Mouse (Mus musculus): ENCODE data around the gene Smpd1. TPM values are rescaled to one million over a fixed set of nuclear protein-coding genes. Genes with fewer than 3 reads are reported as not detected.

Smpd1 gene
- polyA plus RNA-seq, 1 experiment from 2014 or later: 34.2 TPM

DNA sequence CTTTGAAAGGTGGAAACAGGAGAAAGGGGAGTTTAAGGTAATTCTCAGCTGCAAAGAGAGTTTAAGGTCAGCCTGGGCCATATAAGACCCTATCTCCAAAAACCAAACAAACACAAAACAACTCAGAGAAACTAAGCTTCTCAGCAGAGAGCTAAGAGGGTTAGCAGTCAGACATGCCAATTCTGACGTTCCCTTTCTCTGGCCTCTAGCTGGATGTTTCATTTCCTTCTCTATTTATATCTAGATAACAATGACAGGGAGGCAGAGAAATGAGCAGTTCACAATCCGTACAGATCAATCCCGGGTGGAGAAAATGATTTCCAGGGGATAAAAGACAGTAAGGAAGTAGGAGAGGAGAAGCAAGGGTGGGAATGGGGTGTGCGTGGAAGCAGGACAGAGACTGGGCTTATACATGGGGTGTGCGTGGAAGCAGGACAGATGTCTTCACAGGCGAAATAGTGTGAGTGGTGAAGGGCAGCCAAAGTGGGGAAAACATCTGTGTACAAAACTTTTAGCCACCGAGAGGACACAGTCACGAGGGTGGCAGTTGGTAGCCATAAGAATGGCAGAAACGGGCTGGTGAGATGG, 34.3 kb downstream of the Smpd1 start:
- DNase-seq (ENCODE audit: low spot score): no peak
- no peaks in the 10 kb centered on the region for H3K27me3 ChIP-seq (ENCODE audit: low read depth, poor library complexity, severe bottlenecking)
- H3K4me3 ChIP-seq: no peak overlapping the region
- H3K27ac ChIP-seq (replicated peaks): no peak overlapping the region
- H3K4me1 ChIP-seq: no peaks in the 10 kb centered on the region
- 85% methylated on average over 9 of the region's 9 CpGs for WGBS
- H3K36me3 ChIP-seq: no peaks in the 10 kb centered on the region
- H3K9me3 ChIP-seq (replicated peaks): no peaks in the 10 kb centered on the region

- WGBS: 18% methylated on average over 7 of the region's 7 CpGs
Observed at GRCm38 (mm10) chr7:105590097-105590496, 35.9 kb downstream of the Smpd1 start.

DNA sequence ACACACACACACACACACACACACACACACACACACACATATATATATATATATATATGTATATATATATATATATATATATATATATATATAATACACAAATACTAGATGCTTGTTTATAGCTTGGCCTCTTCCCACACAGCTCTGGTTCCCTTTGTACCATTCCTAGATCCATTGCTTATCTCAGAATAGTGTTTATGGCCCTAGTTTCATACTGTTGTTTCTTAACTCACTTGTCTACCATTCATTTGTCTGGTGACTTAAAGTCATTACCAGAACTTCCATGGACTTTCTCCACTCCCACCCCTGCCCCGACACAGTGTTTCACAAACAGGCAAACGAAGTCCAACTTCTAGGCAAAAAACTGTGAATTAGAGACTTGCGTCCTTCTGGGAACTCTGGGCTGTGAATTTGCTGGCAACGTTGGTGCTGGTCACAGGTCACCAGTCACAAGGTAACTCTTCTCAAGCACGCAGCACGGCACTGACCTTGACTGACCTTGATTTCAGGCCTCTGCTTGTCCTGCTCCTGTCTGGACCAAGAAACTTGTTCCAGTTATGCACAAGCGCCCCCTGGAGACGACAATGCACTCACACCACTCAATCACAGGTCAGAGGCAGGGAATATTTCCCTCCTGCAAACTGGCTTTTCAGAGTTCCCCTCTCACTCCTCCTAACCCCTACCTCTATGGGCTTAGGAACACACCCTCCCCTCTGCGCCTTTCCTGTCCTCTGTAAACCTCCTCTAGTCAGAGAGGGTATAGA, 48.9 kb downstream of the Smpd1 start:
- H3K4me3 ChIP-seq: no peak overlapping the region
- H3K9me3 ChIP-seq (replicated peaks): no peaks in the 10 kb centered on the region
- peak; percentile 68 for DNase-seq (ENCODE audit: low spot score)
- WGBS: 39% methylated on average over 9 of the region's 9 CpGs
- no peak overlapping the region for H3K27ac ChIP-seq (replicated peaks)
- no peaks in the 10 kb centered on the region for H3K36me3 ChIP-seq
- 0 out of 2 replicates have a peak, but pooled peaks cover 4% of the 10 kb centered on the region for H3K4me1 ChIP-seq
- no peaks in the 10 kb centered on the region for H3K27me3 ChIP-seq (ENCODE audit: low read depth, poor library complexity, severe bottlenecking)

More at GRCm38 (mm10) chr7:105590097-105590496, 35.9 kb downstream of the Smpd1 start:
- H3K9me3 ChIP-seq (replicated peaks): no peaks in the 10 kb centered on the region
- H3K4me3 ChIP-seq: no peak overlapping the region
- DNase-seq (ENCODE audit: low spot score): no peak
- H3K4me1 ChIP-seq: no peaks in the 10 kb centered on the region
- no peak overlapping the region for H3K27ac ChIP-seq (replicated peaks)
- no peaks in the 10 kb centered on the region for H3K36me3 ChIP-seq
- H3K27me3 ChIP-seq (ENCODE audit: low read depth, poor library complexity, severe bottlenecking): no peaks in the 10 kb centered on the region

Other genes starting within 250 kb of the Smpd1 start
- gene Olfr689, start 243.2 kb upstream of the Smpd1 start, polyA plus RNA-seq (2016; fragmentation: Nextera tagmentation; extraction: Ambion mirVana): 0.02 TPM in 1 of 2 replicates, not detected in the other
- gene Olfr690, start 220.3 kb upstream of the Smpd1 start, polyA plus RNA-seq (2016; fragmentation: Nextera tagmentation; extraction: Ambion mirVana): not detected in 2 replicates
- gene Olfr691, start 212.1 kb upstream of the Smpd1 start, polyA plus RNA-seq (2016; fragmentation: Nextera tagmentation; extraction: Ambion mirVana): not detected in 2 replicates
- not detected in 2 replicates for gene Olfr692, start 186.1 kb upstream of the Smpd1 start, polyA plus RNA-seq (2016; fragmentation: Nextera tagmentation; extraction: Ambion mirVana)
- gene Gm5901, start 179.3 kb upstream of the Smpd1 start, polyA plus RNA-seq (2016; fragmentation: Nextera tagmentation; extraction: Ambion mirVana): not detected in 2 replicates
- 38.6 and 39.3 TPM in 2 replicates for gene Fam160a2, start 154.3 kb upstream of the Smpd1 start, polyA plus RNA-seq (2016; fragmentation: Nextera tagmentation; extraction: Ambion mirVana)
- 0.12 TPM in 1 of 2 replicates, not detected in the other for gene Cnga4, start 149.8 kb upstream of the Smpd1 start, polyA plus RNA-seq (2016; fragmentation: Nextera tagmentation; extraction: Ambion mirVana)
- gene Cckbr, start 128.6 kb upstream of the Smpd1 start, polyA plus RNA-seq (2016; fragmentation: Nextera tagmentation; extraction: Ambion mirVana): 0.20 and 0.27 TPM in 2 replicates
- gene Cavin3, start 72.1 kb upstream of the Smpd1 start, polyA plus RNA-seq (2016; fragmentation: Nextera tagmentation; extraction: Ambion mirVana): 19.8 and 20.5 TPM in 2 replicates
- 112 and 134 TPM in 2 replicates for gene Apbb1, start 27.3 kb downstream of the Smpd1 start, polyA plus RNA-seq (2016; fragmentation: Nextera tagmentation; extraction: Ambion mirVana)
- gene Hpx, start 45.8 kb downstream of the Smpd1 start, polyA plus RNA-seq (2016; fragmentation: Nextera tagmentation; extraction: Ambion mirVana): 0.07 and 0.17 TPM in 2 replicates
- 30.3 and 36.0 TPM in 2 replicates for gene Trim3, start 79.2 kb downstream of the Smpd1 start, polyA plus RNA-seq (2016; fragmentation: Nextera tagmentation; extraction: Ambion mirVana)
- gene Timm10b, start 85.7 kb downstream of the Smpd1 start, polyA plus RNA-seq (2016; fragmentation: Nextera tagmentation; extraction: Ambion mirVana): 164 TPM in 2 replicates
- gene Arfip2, start 86.1 kb downstream of the Smpd1 start, polyA plus RNA-seq (2016; fragmentation: Nextera tagmentation; extraction: Ambion mirVana): 57.5 and 67.3 TPM in 2 replicates
- 8.1 and 12.0 TPM in 2 replicates for gene Gm45799, start 86.2 kb downstream of the Smpd1 start, polyA plus RNA-seq (2016; fragmentation: Nextera tagmentation; extraction: Ambion mirVana)
- gene Dnhd1, start 96.5 kb downstream of the Smpd1 start, polyA plus RNA-seq (2016; fragmentation: Nextera tagmentation; extraction: Ambion mirVana): 0.40 and 0.41 TPM in 2 replicates
- 236 and 240 TPM in 2 replicates for gene Ilk, start 182.2 kb downstream of the Smpd1 start, polyA plus RNA-seq (2016; fragmentation: Nextera tagmentation; extraction: Ambion mirVana)
- 35.4 and 44.0 TPM in 2 replicates for gene Rrp8, start 183.0 kb downstream of the Smpd1 start, polyA plus RNA-seq (2016; fragmentation: Nextera tagmentation; extraction: Ambion mirVana)
- gene Taf10, start 190.0 kb downstream of the Smpd1 start, polyA plus RNA-seq (2016; fragmentation: Nextera tagmentation; extraction: Ambion mirVana): 160 and 188 TPM in 2 replicates
- 66.1 and 66.9 TPM in 2 replicates for gene Tpp1, start 197.9 kb downstream of the Smpd1 start, polyA plus RNA-seq (2016; fragmentation: Nextera tagmentation; extraction: Ambion mirVana)
- 6.7 and 10.1 TPM in 2 replicates for gene Dchs1, start 233.3 kb downstream of the Smpd1 start, polyA plus RNA-seq (2016; fragmentation: Nextera tagmentation; extraction: Ambion mirVana)